Mouse (Mus musculus) kidney, adult 11 months (tissue): ENCODE data around the gene Ghr.

Experiments used
- DNase-seq: peaks from one replicate; pipeline ENCODE4 v3.0.0; 2022

Gene Ghr

DNA sequence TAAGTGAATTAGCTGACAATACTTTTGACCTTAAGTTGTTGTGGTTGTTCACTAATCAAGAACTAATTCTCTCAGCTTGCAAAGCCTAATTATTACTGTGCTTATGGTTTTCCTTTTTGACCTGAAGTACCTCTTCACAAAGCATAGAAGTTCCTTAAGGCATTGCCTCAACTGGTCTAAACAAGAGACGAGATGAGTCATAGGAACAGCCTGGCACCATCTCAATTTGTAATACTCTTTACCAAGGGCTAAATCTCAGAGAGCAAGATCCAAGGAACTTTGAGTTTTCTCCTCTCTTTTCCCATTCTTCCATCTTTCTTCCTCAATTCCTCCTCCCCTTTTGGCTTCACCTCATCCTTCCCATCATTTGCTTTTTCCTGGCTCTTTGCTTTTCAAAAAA is 69.3 kb downstream of the Ghr start:
- no peak for DNase-seq

GRCm38 (mm10) chr15:3512380-3512779 is 70.9 kb downstream of the Ghr start:
- DNase-seq, result no peak

DNA sequence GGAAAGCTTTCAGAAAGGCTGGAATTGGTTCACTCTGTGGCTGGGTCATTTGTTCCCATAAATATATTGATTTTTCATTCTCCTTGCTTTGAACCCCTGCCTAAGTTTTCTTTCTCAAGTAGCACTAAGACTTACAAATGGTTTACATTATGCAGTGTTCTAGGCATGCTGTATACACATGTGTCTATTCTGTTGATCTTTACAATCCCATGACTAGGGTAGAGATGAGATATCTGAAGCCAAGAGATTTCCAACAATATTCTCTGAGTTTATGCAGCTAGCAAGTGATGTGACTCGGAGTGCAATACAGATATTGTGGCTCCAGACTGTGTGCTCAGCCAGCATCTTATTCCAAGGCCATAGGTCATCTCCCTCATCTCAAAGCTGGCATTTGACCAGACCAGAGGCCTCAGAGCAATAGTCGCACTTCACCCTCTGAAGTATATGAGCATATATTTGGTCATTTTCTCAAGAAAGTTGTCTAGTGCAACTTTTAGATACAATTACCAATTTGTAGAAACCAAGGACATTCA is 71.6 kb downstream of the Ghr start:
- no peak for DNase-seq

- DNase-seq, result no peak
These were observed 74.2 kb downstream of the Ghr start for GRCm38 (mm10) chr15:3509089-3509488.

DNA sequence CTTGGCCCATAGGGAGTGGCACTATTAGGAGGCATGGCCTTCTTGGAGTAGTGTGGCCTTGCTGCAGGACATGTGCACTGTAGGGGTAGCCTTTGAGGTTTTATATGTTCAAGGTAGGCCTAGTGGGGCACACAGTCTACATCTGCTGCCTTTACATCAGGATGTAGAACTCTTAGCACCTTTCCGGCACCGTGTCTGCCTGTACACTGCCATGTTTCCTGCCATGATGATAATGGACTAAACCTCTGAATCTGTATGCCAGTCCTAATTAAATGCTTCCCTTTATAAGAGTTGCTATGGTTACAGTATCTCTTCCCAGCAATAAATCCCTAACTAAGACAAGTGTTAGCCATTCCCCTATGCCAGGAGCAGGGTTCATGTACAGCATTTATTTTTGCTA is 76.0 kb downstream of the Ghr start:
- DNase-seq, result no peak

DNA sequence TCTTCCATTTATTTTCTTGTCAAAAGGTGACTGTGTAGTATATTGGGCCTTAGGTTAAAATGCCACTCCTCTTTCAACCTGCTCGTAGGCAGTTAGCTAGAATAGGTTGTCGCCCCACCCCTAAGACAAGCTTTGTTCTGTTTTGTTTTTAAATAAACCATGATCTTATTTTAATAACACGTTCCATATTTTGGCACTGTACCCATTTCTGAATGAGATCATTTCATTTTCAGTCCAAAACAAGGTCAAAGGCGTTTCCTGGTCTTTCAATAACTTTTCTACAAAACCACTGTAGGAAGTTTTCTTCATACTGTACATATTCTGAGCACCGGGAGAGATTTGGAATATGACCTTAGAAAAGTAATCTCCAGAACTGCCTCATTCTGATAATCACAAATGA is 78.6 kb downstream of the Ghr start:
- DNase-seq, result no peak

- DNase-seq, result peak; percentile 56
These were observed 81.6 kb downstream of the Ghr start for GRCm38 (mm10) chr15:3501683-3502082.

- DNase-seq, result no peak
These were observed 84.3 kb downstream of the Ghr start for GRCm38 (mm10) chr15:3499020-3499419.

DNA sequence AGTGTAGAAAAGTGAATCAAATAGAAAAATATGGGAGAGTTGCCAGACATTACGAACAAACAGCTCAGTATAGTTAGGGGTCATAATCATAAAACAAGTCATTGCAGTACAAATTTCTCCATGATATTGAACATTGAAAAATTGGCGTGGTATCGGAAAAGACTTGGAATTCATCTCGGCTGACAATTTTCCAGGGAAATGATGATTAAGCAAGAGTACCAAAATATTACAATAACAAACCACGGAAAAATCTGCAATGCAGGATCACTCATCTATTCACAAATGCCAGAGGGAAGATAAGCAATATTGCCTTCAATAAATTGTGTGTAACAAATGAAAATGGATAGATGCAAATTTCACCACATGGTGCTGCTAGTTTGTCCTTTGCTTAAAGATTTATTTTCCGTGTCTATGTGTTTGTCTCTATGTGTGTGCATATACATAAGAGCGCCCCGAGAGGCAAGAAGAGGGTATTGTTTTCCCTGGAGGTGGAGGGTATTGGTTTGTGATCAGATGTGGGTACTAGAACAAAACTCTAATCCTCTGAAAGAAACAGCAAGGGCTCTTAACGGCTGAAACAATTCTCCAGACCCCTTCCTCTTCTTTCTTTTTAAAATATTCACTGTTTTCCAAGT is 85.2 kb downstream of the Ghr start:
- DNase-seq, result no peak

- DNase-seq, result no peak
These were observed 92.4 kb downstream of the Ghr start for GRCm38 (mm10) chr15:3490868-3491267.

DNA sequence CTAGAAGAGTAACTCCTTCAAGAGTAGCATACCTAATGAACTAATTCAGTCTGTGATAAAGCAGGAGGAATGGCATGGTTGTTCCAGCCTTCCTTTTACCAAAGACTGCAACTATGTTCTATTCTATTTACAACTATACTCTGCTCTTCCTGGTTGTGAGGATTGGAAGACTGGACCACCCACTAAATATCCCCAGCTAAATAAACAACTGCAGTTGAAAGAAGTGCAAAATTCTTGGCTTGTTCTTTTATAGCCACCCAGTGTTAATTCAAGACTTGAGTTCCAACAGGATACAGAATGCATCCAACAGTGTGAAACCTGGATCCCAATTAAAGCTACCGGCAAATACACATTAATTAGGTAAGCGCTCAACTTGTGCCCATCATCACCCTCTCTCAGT is 93.3 kb downstream of the Ghr start:
- no peak for DNase-seq

- DNase-seq, result no peak
These were observed 94.1 kb downstream of the Ghr start for GRCm38 (mm10) chr15:3489180-3489579.

DNA sequence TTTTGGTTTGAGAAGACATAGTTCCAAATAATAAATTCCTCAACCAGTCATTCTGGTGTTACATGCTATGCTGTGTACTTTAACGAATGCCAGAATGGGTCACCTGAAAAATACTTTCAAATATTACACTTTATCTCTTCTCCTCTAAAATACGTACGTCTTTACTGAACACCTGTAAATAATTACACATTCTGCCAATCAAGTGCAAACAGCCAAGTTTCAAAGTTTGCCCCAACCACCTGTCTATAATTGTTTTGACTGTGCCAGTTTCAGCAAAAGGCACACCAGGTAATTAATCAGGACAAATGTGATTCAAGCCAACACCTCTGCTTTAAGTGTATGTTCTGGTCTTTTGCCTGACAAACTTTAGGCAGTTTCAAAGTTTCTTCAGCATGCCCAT is 94.7 kb downstream of the Ghr start:
- no peak for DNase-seq

- no peak for DNase-seq
These were observed 96.6 kb downstream of the Ghr start for GRCm38 (mm10) chr15:3486691-3487090.

DNA sequence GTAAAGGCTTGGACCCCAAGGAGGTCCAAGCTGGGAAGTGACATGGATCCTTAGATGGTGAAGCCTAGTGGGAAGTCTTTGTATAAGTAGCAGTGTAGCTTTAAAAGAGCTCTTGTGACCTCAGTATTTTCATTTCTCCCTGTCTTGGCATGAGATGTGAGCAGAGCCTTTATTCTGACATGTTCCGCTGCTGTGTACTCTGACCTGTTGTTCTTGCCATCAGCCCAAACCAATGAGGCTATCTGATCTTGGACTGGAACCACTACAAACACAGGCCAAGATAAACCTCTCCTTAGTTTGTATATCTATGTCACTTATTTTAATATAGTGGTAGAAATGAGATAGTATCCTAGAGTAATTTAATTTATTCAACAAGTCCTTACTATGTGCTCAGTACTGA is 97.9 kb downstream of the Ghr start:
- DNase-seq, result no peak

GRCm38 (mm10) chr15:3483451-3483850 is 99.8 kb downstream of the Ghr start:
- DNase-seq, result no peak

GRCm38 (mm10) chr15:3469230-3469629 is 114.1 kb downstream of the Ghr start:
- DNase-seq, result no peak

DNA sequence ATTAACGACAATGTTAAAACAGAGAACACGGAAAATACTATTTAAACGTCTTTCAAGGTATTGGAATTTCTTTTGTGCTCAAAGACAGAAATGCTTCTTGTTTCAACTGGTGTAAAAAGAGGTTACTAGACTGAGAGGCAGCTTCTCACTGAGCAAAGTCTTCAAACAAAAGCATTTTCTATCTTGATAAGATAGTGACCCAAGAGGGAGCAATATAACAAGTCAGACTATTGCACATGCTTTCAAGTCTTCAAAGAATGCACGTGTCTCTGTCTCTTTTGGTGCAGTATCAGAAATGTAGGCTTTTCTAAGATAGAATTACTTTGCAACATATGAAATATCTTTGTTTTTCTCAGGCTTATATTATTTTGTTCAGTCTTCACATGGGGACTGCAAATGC is 116.7 kb downstream of the Ghr start:
- no peak for DNase-seq

DNA sequence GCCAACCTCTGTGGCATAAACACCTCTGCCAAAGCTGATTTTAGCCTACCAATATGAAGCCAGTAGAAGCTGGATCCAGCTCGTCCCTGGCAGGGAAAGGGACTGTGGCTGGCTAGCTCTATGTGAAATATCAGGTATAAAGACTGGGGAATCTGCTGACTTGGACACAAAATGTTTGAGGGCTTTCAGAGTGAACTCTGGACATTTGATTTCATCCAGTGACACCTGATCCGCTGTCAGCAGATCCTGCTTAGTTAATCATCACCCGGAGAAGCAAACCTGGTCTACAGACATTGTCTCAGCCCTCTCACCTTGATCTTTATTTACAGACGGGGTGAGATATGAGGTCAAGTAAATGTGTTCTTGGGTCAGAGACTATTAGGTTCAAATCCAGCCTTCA is 118.5 kb downstream of the Ghr start:
- peak; percentile 87 for DNase-seq

DNA sequence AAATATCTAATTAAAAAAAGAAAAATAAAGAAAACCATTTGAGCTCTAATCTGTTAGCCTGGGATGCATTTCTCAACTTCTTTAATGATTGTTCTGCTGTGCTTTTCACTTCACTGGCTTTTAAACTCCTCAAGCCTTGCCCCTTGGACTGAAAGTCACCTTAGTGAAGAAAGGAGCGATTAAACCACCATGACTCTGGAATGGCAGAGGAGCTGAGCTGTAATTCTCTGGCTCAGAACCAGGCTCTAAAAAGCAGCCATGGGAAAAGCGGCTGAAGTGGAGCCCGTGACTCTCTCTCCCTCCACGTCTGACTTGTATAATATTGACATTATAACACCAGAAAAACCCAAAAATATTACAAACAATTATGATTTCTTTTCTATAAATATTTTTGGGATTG is 126.7 kb downstream of the Ghr start:
- peak; percentile 77 for DNase-seq

GRCm38 (mm10) chr15:3455572-3455971 is 127.7 kb downstream of the Ghr start:
- DNase-seq, result no peak

DNA sequence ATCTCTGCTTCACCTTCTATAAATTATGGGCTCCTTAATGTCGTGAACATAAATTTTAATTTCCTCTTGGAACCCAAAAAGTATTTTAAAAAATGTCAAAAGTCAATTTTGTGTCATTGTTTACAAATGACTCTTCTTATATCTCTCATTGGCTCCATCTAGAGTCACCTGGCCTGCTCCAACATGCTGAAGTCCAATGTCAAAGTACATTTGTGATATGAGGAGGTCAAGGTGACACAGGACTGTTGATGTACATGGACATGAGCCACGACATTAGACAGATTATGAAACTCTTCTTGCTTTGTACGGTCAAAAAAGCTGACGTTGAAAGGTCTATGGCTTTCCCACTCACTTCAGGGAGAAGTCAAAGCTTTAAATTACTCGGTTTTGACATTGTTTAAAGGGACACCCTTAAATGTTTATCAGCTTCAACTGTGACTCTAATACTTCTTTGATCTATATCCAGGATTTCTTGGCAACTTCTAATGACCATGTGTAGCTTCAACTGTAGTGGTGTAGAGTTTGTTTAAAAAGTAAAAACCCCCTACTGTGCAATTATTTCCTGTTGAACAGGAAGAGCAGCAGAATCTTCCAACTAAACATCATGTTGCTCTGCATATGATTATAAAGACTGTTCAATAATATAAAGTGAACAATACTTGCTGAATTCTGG is 131.1 kb downstream of the Ghr start:
- no peak for DNase-seq

DNA sequence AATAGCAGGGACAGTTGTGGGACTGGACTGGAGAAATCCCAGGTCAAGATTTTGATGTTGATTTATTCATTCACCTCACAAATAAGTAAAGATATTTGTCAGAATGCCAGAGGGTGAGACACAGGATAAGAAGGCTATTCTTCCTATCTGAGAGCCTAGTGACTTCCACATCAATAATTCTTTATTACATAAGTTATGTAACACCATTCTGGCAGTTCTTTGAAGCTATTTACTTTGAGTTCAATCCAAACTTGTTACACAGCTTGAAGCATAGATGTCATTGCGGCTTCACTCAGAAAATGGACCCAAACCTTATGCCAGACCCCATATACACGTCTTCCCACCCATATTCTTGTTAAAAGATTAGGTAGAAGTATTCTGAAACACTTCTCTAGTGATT is 133.7 kb downstream of the Ghr start:
- no peak for DNase-seq

- DNase-seq, result no peak
These were observed 137.9 kb downstream of the Ghr start for GRCm38 (mm10) chr15:3445285-3445909.
